Mouse (Mus musculus) forebrain, embryonic 15.5 days (tissue): Measurements from ENCODE around the gene Stk40. TPM values are rescaled to one million over a fixed set of nuclear protein-coding genes. Genes with fewer than 3 reads are reported as not detected.

Experiments
- ATAC-seq: fragments of 200-750 bp; cut with Nextera tagmentation; replicated peaks from 2 replicates; pipeline ENCODE4 v1.8.0; 2017; ENCODE audit warnings: mild to moderate bottlenecking, moderate TSS enrichment, moderate library complexity
- H3K27ac ChIP-seq: fragments of 300-500 bp; sonication (generic); replicated peaks from 2 replicates; pipeline ENCODE4 v1.5.1; 2015; ENCODE audit warnings: mild to moderate bottlenecking, inconsistent platforms
- H3K27me3 ChIP-seq: fragments of 300-500 bp; sonication (generic); 2 replicates; pipeline ENCODE4 v1.6.1; 2015; ENCODE audit warnings: inconsistent platforms
- H3K36me3 ChIP-seq: fragments of 300-500 bp; sonication (generic); 2 replicates; pipeline ENCODE4 v1.6.1; 2015; ENCODE audit warnings: mild to moderate bottlenecking, inconsistent platforms
- H3K4me1 ChIP-seq: fragments of 300-500 bp; sonication (generic); 2 replicates; pipeline ENCODE4 v1.6.1; 2015; ENCODE audit warnings: inconsistent platforms
- H3K4me2 ChIP-seq: fragments of 300-500 bp; sonication (generic); replicated peaks from 2 replicates; pipeline ENCODE4 v1.6.1; 2015; ENCODE audit warnings: mild to moderate bottlenecking, inconsistent platforms
- H3K4me3 ChIP-seq: fragments of 300-500 bp; sonication (generic); 2 replicates; pipeline ENCODE4 v1.5.1; 2015; ENCODE audit warnings: mild to moderate bottlenecking, inconsistent platforms
- H3K9ac ChIP-seq: fragments of 300-500 bp; sonication (generic); replicated peaks from 2 replicates; pipeline ENCODE4 v1.6.1; 2015; ENCODE audit warnings: mild to moderate bottlenecking, inconsistent platforms
- H3K9me3 ChIP-seq: fragments of 300-500 bp; sonication (generic); 2 replicates; pipeline ENCODE4 v1.6.1; 2016; ENCODE audit warnings: inconsistent platforms
- WGBS: fragments of 180-500 bp; shearing (Covaris S2); methylation state at CpG from one replicate; pipeline ENCODE4 v1.1.7; 2015; ENCODE audit warnings: mixed read lengths; 5-methylcytosine and 5-hydroxymethylcytosine counted together
- polyA plus RNA-seq: library from polyadenylated mRNA; unstranded; fragments of >200 nt; fragmentation: Nextera tagmentation; extraction: Ambion mirVana; gene quantifications from 2 replicates; pipeline ENCODE4 v1.2.1, GENCODE M21; 2015

The Stk40 gene
- polyA plus RNA-seq, 1 experiment from 2014 or later, result 35.4 TPM

GRCm38 (mm10) chr4:126134236-126134635 lies 30.5 kb downstream of the Stk40 start:
- H3K9me3 ChIP-seq, result no peaks in the 10 kb centered on the region
- H3K9ac ChIP-seq, result no peak overlapping the region
- no peak for ATAC-seq
- peaks cover 19% of the 10 kb centered on the region for H3K4me1 ChIP-seq
- H3K4me3 ChIP-seq, result no peak overlapping the region
- H3K27ac ChIP-seq, result no peak overlapping the region
- WGBS, result 93% methylated on average over 4 of the region's 4 CpGs
- H3K4me2 ChIP-seq, result no peak overlapping the region
- H3K36me3 ChIP-seq, result peaks cover 58% of the 10 kb centered on the region
- H3K27me3 ChIP-seq, result no peaks in the 10 kb centered on the region

- Histone ChIP-seq H3K4me2 (no peak overlapping the region), H3K4me3 (no peak overlapping the region), H3K36me3 (peaks cover 58% of the 10 kb centered on the region)
These were observed 30.9 kb downstream of the Stk40 start for GRCm38 (mm10) chr4:126134639-126135038.

GRCm38 (mm10) chr4:126137773-126138172 lies 34.0 kb downstream of the Stk40 start:
- Histone ChIP-seq H3K9me3 (no peaks in the 10 kb centered on the region), H3K9ac (no peak overlapping the region), H3K4me2 (no peak overlapping the region), H3K4me1 (no peaks in the 10 kb centered on the region; the same call in 1 of the 2 replicates), H3K4me3 (no peak overlapping the region), H3K36me3 (peaks cover 61% of the 10 kb centered on the region), H3K27ac (no peak overlapping the region), H3K27me3 (no peaks in the 10 kb centered on the region)
- WGBS, result 81% methylated on average over 4 of the region's 4 CpGs
- ATAC-seq, result no peak

More at GRCm38 (mm10) chr4:126134639-126135038, 30.9 kb downstream of the Stk40 start:
- Histone ChIP-seq H3K27me3 (no peaks in the 10 kb centered on the region), H3K9me3 (no peaks in the 10 kb centered on the region), H3K9ac (no peak overlapping the region), H3K27ac (no peak overlapping the region), H3K4me1 (peaks cover 19% of the 10 kb centered on the region)
- ATAC-seq, result no peak
- 89% methylated on average over 4 of the region's 4 CpGs for WGBS

- ATAC-seq, result no peak
- peaks cover 40% of the 10 kb centered on the region for H3K36me3 ChIP-seq
- no peaks in the 10 kb centered on the region for H3K4me1 ChIP-seq
- 83% methylated on average over 5 of the region's 5 CpGs for whole genome bisulfite sequencing
- no peak overlapping the region for H3K4me2 ChIP-seq
- no peaks in the 10 kb centered on the region for H3K27me3 ChIP-seq
- no peak overlapping the region for H3K4me3 ChIP-seq
- H3K9ac ChIP-seq, result no peak overlapping the region
- H3K27ac ChIP-seq, result no peak overlapping the region
- no peaks in the 10 kb centered on the region for H3K9me3 ChIP-seq
These were observed 37.3 kb downstream of the Stk40 start for GRCm38 (mm10) chr4:126141021-126141420.

DNA sequence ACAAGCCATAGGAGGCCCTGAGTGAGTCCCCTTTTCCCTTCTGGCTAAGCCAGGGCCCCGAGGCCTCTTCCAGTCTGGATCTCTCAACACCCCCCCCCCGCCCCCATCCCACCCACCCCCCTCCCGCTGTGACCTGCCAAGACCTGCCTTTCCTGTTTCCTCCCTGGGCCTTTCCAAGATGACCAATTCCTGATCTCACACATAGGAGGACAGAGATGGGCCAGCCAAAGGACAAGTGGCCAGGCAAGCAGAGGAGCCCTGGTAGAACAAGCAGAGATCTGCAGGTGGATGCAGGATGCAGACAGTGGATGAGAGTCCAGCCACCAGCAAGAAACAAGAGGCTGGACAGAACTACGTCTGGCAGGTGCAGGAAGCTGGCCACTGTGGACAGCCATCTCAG lies 41.6 kb downstream of the Stk40 start:
- Histone ChIP-seq H3K9me3 (no peaks in the 10 kb centered on the region), H3K4me3 (no peak overlapping the region), H3K9ac (no peak overlapping the region), H3K27me3 (peaks cover 30% of the 10 kb centered on the region), H3K4me1 (peaks cover 18% of the 10 kb centered on the region), H3K36me3 (no peaks in the 10 kb centered on the region), H3K4me2 (no peak overlapping the region), H3K27ac (no peak overlapping the region)
- ATAC-seq, result no peak
- 60% methylated on average over 4 of the region's 4 CpGs for WGBS

- 62% methylated on average over 9 of the region's 9 CpGs for WGBS
- Histone ChIP-seq H3K4me3 (no peak overlapping the region), H3K9ac (no peak overlapping the region), H3K4me2 (no peak overlapping the region), H3K27ac (no peak overlapping the region), H3K9me3 (no peaks in the 10 kb centered on the region), H3K4me1 (peaks cover 18% of the 10 kb centered on the region), H3K27me3 (peaks cover 33% of the 10 kb centered on the region), H3K36me3 (no peaks in the 10 kb centered on the region)
- no peak for ATAC-seq
These were observed 43.3 kb downstream of the Stk40 start for GRCm38 (mm10) chr4:126146974-126147532.

GRCm38 (mm10) chr4:126147533-126148160 lies 43.9 kb downstream of the Stk40 start, which contains the start of gene Eva1b:
Eva1b (plus strand) TSS chr4:126147744.
- H3K4me2 ChIP-seq, result peak within 1 kb of the TSS; percentile 75
- ATAC-seq, result no peak
- H3K27me3 ChIP-seq, result peaks cover 33% of the 10 kb centered on the region
- H3K4me3 ChIP-seq, result peak within 1 kb of the TSS; percentile 41
- H3K9me3 ChIP-seq, result no peaks in the 10 kb centered on the region
- peak within 1 kb of the TSS; percentile 44 for H3K9ac ChIP-seq
- no peak within 1 kb of the TSS for H3K27ac ChIP-seq
- WGBS, result 3% methylated on average over 24 of the region's 24 CpGs
- peaks cover 18% of the 10 kb centered on the region for H3K4me1 ChIP-seq
- H3K36me3 ChIP-seq, result no peaks in the 10 kb centered on the region

DNA sequence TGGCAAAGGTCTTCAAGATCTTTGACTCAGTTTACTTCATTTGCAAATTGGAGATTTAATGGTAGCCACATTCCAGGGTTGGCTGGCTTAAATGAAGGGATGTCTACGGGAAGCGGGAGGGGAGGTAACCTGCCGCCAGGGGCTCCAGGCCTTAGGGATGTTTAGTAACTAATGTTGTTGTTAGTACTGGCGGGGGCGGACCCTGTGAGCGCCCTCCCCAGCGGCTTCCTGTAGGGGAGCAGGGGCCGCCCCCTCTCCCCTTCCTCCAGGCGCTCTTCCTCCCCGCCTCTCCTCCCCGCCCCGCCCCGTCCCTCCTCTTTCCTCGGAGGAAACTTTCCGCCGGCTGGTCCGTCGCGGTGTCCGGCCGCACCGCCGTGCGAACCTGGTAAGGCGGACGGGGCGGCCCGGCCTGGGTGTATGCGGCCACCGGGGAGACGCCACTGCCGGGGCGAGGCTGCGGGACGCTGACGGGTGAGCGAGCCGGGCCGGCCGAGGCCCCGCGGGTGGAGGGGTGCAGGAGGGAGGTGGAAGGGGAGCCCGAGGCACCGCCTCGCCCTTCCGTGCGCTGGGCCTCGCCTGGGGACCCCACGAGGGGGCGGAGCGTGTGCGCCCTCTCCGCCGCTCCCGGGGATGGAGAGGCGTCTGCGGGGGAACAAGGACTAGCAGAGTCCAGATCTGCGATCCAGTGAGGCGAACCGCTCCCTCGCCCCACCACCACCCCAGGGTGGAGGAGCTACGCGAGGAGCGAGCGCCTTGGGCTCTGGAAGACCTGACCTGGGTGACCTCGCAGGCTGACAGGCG lies 44.6 kb downstream of the Stk40 start:
- H3K9me3 ChIP-seq, result no peaks in the 10 kb centered on the region
- H3K9ac ChIP-seq, result peak overlapping the region; percentile 44
- peaks cover 18% of the 10 kb centered on the region for H3K4me1 ChIP-seq
- no peaks in the 10 kb centered on the region for H3K36me3 ChIP-seq
- ATAC-seq, result 0 out of 2 replicates have a peak, but pooled peaks have one; percentile 32
- peaks cover 33% of the 10 kb centered on the region for H3K27me3 ChIP-seq
- peak overlapping the region; percentile 41 for H3K4me3 ChIP-seq
- no peak overlapping the region for H3K27ac ChIP-seq
- WGBS, result 1% methylated on average over 60 of the region's 67 CpGs
- peak overlapping the region; percentile 75 for H3K4me2 ChIP-seq

DNA sequence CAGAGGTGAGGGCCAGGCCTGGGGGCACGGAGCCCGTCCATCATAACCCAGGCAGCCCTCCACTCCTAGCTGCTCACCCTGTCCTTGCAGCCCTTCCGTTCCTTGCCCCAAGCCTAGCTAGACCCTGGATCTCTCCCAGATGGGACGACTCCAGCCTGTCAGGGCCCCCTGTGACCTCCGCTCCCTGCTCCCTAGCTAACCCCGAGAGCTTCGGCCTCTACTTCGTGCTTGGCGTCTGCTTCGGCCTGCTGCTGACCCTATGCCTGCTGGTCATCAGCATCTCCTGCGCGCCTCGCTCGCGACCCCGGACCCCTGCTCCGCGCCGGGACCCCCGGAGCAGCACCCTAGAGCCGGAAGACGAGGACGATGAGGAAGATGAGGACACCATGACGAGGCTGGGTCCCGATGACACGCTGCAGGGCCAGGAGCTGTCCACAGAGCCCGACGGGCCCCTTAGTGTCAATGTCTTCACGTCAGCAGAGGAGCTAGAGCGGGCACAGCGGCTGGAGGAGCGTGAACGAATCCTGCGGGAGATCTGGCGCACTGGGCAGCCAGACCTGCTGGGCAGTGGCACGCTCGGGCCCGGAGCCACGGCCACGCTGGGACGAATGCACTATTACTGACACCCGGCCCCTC lies 45.4 kb downstream of the Stk40 start:
- Histone ChIP-seq H3K27ac (no peak overlapping the region), H3K9me3 (no peaks in the 10 kb centered on the region), H3K36me3 (no peaks in the 10 kb centered on the region), H3K9ac (peak overlapping the region; percentile 44; the same call in 1 of the 2 replicates), H3K4me2 (peak overlapping the region; percentile 75), H3K27me3 (peaks cover 33% of the 10 kb centered on the region), H3K4me3 (peak overlapping the region; percentile 41), H3K4me1 (peaks cover 18% of the 10 kb centered on the region)
- WGBS, result 23% methylated on average over 42 of the region's 42 CpGs
- ATAC-seq, result no peak

DNA sequence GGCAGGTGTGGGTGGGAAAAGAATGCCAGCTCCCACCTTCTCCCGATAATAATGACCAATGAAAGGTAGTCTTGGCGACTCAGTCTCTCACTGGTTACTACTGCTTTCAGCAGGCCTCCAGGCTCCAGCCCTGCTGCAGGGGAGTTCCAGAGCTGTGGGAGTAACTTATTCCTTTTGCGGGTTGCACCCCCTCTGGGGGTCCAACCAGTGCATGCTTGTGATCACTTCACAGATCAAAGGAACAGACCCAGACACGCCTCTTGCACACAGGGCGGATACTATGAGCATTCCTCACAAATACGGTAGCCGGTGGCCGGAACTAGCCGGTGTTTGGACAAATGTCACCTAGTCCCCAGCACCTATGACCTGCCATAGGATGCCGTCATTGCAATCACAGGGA lies 46.0 kb downstream of the Stk40 start:
- WGBS, result 62% methylated on average over 10 of the region's 10 CpGs

DNA sequence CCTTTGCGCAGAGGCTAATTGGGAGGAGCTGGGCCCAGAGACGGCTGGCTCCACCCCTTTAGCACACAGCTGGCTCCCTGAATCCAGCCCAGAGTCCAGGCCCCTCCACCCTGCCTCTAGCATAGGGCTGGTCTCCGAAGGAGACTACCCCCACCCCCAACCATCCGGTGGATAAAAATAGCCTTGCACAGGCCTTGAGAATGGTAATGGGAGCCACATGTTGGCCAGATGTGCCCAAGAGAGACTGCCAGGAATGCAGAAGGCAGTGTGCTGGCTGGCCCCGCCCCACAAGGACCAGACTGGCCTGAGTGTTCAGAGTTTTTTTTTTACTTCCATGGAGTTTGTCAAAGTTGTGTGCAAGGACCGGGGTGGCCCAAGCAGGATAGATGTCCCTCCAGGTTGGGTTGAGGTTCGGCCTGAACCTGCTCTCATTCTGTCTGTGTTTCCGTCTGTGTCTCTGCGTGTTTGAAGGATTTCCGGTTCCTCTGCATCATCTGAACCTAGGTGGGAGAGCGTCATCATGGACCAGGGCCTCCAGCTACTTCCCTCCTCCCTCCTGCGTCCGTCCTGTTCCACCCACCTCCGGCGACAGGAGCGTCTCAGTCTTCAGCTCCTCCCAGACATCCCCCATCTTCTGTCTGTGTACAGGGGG lies 46.7 kb downstream of the Stk40 start:
- peaks cover 18% of the 10 kb centered on the region for H3K4me1 ChIP-seq
- no peak for ATAC-seq
- no peak overlapping the region for H3K4me3 ChIP-seq
- 62% methylated on average over 16 of the region's 16 CpGs for WGBS
- H3K36me3 ChIP-seq, result no peaks in the 10 kb centered on the region
- H3K4me2 ChIP-seq, result no peak overlapping the region
- no peak overlapping the region for H3K9ac ChIP-seq
- no peak overlapping the region for H3K27ac ChIP-seq
- H3K9me3 ChIP-seq, result no peaks in the 10 kb centered on the region
- H3K27me3 ChIP-seq, result peaks cover 33% of the 10 kb centered on the region

More for the DNA sequence above, 46.0 kb downstream of the Stk40 start:
- Histone ChIP-seq H3K36me3 (no peaks in the 10 kb centered on the region), H3K27ac (no peak overlapping the region), H3K9me3 (no peaks in the 10 kb centered on the region), H3K9ac (no peak overlapping the region), H3K4me1 (peaks cover 18% of the 10 kb centered on the region), H3K27me3 (peaks cover 33% of the 10 kb centered on the region), H3K4me3 (0 out of 2 replicates have a peak overlapping the region, but pooled peaks have one; percentile 41), H3K4me2 (0 out of 2 replicates have a peak overlapping the region, but pooled peaks have one; percentile 75)
- no peak for ATAC-seq
